Mouse (Mus musculus): ENCODE measurements around the gene Spz1. TPM values are rescaled to one million over a fixed set of nuclear protein-coding genes. Genes with fewer than 3 reads are reported as not detected.

Gene Spz1
- polyA plus RNA-seq, 1 experiment: not detected

GRCm38 (mm10) chr13:92594481-92594880, 18.5 kb upstream of the Spz1 start:
- TF ChIP-seq MAX (IDR thresholded peaks at IDR 0.05; ENCODE audit: low read depth) (no peak), CEBPB (IDR thresholded peaks at IDR 0.05; ENCODE audit: insufficient read depth, poor library complexity, severe bottlenecking) (no peak), SRF (IDR thresholded peaks at IDR 0.05; ENCODE audit: control insufficient read depth, insufficient read length, low read depth) (no peak), MYOD1 (IDR thresholded peaks at IDR 0.05; ENCODE audit: control insufficient read depth in 1 of 3, insufficient read length in 2 of 3, low read depth in 2 of 3) (no peak), TCF12 (IDR thresholded peaks at IDR 0.05; ENCODE audit: insufficient read depth, poor library complexity, severe bottlenecking) (no peak), TCF3 (IDR thresholded peaks at IDR 0.05; ENCODE audit: insufficient read length, low read depth) (no peak), USF1 (IDR thresholded peaks at IDR 0.05; ENCODE audit: low read depth) (no peak), POLR2AphosphoS2 (IDR thresholded peaks at IDR 0.05; ENCODE audit: insufficient read length, low read depth) (no peak), REST (IDR thresholded peaks at IDR 0.05; ENCODE audit: insufficient read depth, insufficient read length) (no peak), POLR2A (IDR thresholded peaks at IDR 0.05; ENCODE audit: insufficient read length, low read depth) (no peak)
- no peak overlapping the region for H3ac ChIP-seq (ENCODE audit: control insufficient read depth, insufficient read length)

GRCm38 (mm10) chr13:92593731-92594396, 17.9 kb upstream of the Spz1 start:
- Histone ChIP-seq H3K27me3 (ENCODE audit: control insufficient read depth, insufficient read depth, insufficient read length) (no peaks in the 10 kb centered on the region), H3K79me2 (ENCODE audit: control insufficient read depth, insufficient read depth) (no peaks in the 10 kb centered on the region), H3K36me3 (ENCODE audit: control insufficient read depth, insufficient read depth) (no peaks in the 10 kb centered on the region), H3ac (ENCODE audit: control insufficient read depth, insufficient read length) (no peak overlapping the region), H3K4me3 (no peak overlapping the region), H3K4me2 (ENCODE audit: low read depth) (no peak overlapping the region)
- TF ChIP-seq POLR2AphosphoS2 (IDR thresholded peaks at IDR 0.05; ENCODE audit: insufficient read length, low read depth): no peak
- TF ChIP-seq SRF (IDR thresholded peaks at IDR 0.05; ENCODE audit: control insufficient read depth, insufficient read length, low read depth): no peak
- no peak for TF ChIP-seq USF1 (IDR thresholded peaks at IDR 0.05; ENCODE audit: low read depth)
- no peak for TF ChIP-seq MAX (IDR thresholded peaks at IDR 0.05; ENCODE audit: low read depth)
- TF ChIP-seq REST (IDR thresholded peaks at IDR 0.05; ENCODE audit: insufficient read depth, insufficient read length): no peak
- no peak for TF ChIP-seq CEBPB (IDR thresholded peaks at IDR 0.05; ENCODE audit: insufficient read depth, poor library complexity, severe bottlenecking)
- no peak for TF ChIP-seq TCF3 (IDR thresholded peaks at IDR 0.05; ENCODE audit: insufficient read length, low read depth)
- TF ChIP-seq TCF12 (IDR thresholded peaks at IDR 0.05; ENCODE audit: insufficient read depth, poor library complexity, severe bottlenecking): no peak
- no peak for TF ChIP-seq POLR2A (IDR thresholded peaks at IDR 0.05; ENCODE audit: insufficient read length, low read depth)
- no peak for TF ChIP-seq MYOG (IDR thresholded peaks at IDR 0.05; ENCODE audit: control insufficient read depth in 1 of 3, insufficient read depth in 1 of 3, insufficient read length in 2 of 3, low read depth in 2 of 3)
- TF ChIP-seq E2F4 (IDR thresholded peaks at IDR 0.05; ENCODE audit: insufficient read depth): no peak
- no peak for TF ChIP-seq MYOD1 (IDR thresholded peaks at IDR 0.05; ENCODE audit: control insufficient read depth in 1 of 3, insufficient read length in 2 of 3, low read depth in 2 of 3)

More at GRCm38 (mm10) chr13:92594481-92594880, 18.5 kb upstream of the Spz1 start:
- Histone ChIP-seq H3K4me2 (ENCODE audit: low read depth) (no peak overlapping the region), H3K79me2 (ENCODE audit: control insufficient read depth, insufficient read depth) (no peaks in the 10 kb centered on the region), H3K27me3 (ENCODE audit: control insufficient read depth, insufficient read depth, insufficient read length) (no peaks in the 10 kb centered on the region), H3K36me3 (ENCODE audit: control insufficient read depth, insufficient read depth) (no peaks in the 10 kb centered on the region), H3K4me3 (no peak overlapping the region)

- peak overlapping the region; percentile 39 for H3K4me2 ChIP-seq (ENCODE audit: low read depth)
- no peak overlapping the region for H3ac ChIP-seq (ENCODE audit: control insufficient read depth, insufficient read length)
- TF ChIP-seq TCF3 (IDR thresholded peaks at IDR 0.05; ENCODE audit: insufficient read length, low read depth) (no peak), MYOG (IDR thresholded peaks at IDR 0.05; ENCODE audit: control insufficient read depth in 1 of 3, insufficient read depth in 1 of 3, insufficient read length in 2 of 3, low read depth in 2 of 3) (peak; percentile 24 to 82 (median 52)), CEBPB (IDR thresholded peaks at IDR 0.05; ENCODE audit: insufficient read depth, poor library complexity, severe bottlenecking) (no peak), MYOD1 (IDR thresholded peaks at IDR 0.05; ENCODE audit: control insufficient read depth in 1 of 3, insufficient read length in 2 of 3, low read depth in 2 of 3) (peak in 2 of 3 experiments; percentile 78 to 88)
- H3K27me3 ChIP-seq (ENCODE audit: control insufficient read depth, insufficient read depth, insufficient read length): no peaks in the 10 kb centered on the region
- H3K4me3 ChIP-seq: no peak overlapping the region
- H3K79me2 ChIP-seq (ENCODE audit: control insufficient read depth, insufficient read depth): no peaks in the 10 kb centered on the region
- no peaks in the 10 kb centered on the region for H3K36me3 ChIP-seq (ENCODE audit: control insufficient read depth, insufficient read depth)
These were observed 17.0 kb upstream of the Spz1 start for GRCm38 (mm10) chr13:92592786-92593635.

- H3K36me3 ChIP-seq (ENCODE audit: control insufficient read depth, insufficient read depth): no peaks in the 10 kb centered on the region
- H3K4me3 ChIP-seq: no peak overlapping the region
- TF ChIP-seq SRF (IDR thresholded peaks at IDR 0.05; ENCODE audit: control insufficient read depth, insufficient read length, low read depth) (no peak), REST (IDR thresholded peaks at IDR 0.05; ENCODE audit: insufficient read depth, insufficient read length) (no peak), POLR2AphosphoS2 (IDR thresholded peaks at IDR 0.05; ENCODE audit: insufficient read length, low read depth) (no peak), MYOG (IDR thresholded peaks at IDR 0.05; ENCODE audit: control insufficient read depth in 1 of 3, insufficient read depth in 1 of 3, insufficient read length in 2 of 3, low read depth in 2 of 3) (no peak), MYOD1 (IDR thresholded peaks at IDR 0.05; ENCODE audit: control insufficient read depth in 1 of 3, insufficient read length in 2 of 3, low read depth in 2 of 3) (no peak), TCF3 (IDR thresholded peaks at IDR 0.05; ENCODE audit: insufficient read length, low read depth) (no peak), CEBPB (IDR thresholded peaks at IDR 0.05; ENCODE audit: insufficient read depth, poor library complexity, severe bottlenecking) (no peak), MAX (IDR thresholded peaks at IDR 0.05; ENCODE audit: low read depth) (no peak), E2F4 (IDR thresholded peaks at IDR 0.05; ENCODE audit: insufficient read depth) (no peak), POLR2A (IDR thresholded peaks at IDR 0.05; ENCODE audit: insufficient read length, low read depth) (no peak), TCF12 (IDR thresholded peaks at IDR 0.05; ENCODE audit: insufficient read depth, poor library complexity, severe bottlenecking) (no peak), USF1 (IDR thresholded peaks at IDR 0.05; ENCODE audit: low read depth) (no peak)
- H3K27me3 ChIP-seq (ENCODE audit: control insufficient read depth, insufficient read depth, insufficient read length): no peaks in the 10 kb centered on the region
- no peaks in the 10 kb centered on the region for H3K79me2 ChIP-seq (ENCODE audit: control insufficient read depth, insufficient read depth)
- H3ac ChIP-seq (ENCODE audit: control insufficient read depth, insufficient read length): no peak overlapping the region
- peak overlapping the region; percentile 39 for H3K4me2 ChIP-seq (ENCODE audit: low read depth)
These were observed 16.4 kb upstream of the Spz1 start for GRCm38 (mm10) chr13:92592268-92592785.

Data from myocyte (in vitro differentiated cells).